Mouse (Mus musculus) frontal cortex, postnatal 14 days (tissue): ENCODE measurements at regions not wholly inside any gene's neighbourhood (a gene's known extent, or its start where the extent isn't known, plus 50 kb on each side); places are given as distances from the start of the nearest gene placed in this dataset.

Source experiments
- DNase-seq, 2 experiments: peaks; one replicate each; pipeline ENCODE4 v3.0.0; 2022; ENCODE audit warnings: low spot score in 2 of 2

DNA sequence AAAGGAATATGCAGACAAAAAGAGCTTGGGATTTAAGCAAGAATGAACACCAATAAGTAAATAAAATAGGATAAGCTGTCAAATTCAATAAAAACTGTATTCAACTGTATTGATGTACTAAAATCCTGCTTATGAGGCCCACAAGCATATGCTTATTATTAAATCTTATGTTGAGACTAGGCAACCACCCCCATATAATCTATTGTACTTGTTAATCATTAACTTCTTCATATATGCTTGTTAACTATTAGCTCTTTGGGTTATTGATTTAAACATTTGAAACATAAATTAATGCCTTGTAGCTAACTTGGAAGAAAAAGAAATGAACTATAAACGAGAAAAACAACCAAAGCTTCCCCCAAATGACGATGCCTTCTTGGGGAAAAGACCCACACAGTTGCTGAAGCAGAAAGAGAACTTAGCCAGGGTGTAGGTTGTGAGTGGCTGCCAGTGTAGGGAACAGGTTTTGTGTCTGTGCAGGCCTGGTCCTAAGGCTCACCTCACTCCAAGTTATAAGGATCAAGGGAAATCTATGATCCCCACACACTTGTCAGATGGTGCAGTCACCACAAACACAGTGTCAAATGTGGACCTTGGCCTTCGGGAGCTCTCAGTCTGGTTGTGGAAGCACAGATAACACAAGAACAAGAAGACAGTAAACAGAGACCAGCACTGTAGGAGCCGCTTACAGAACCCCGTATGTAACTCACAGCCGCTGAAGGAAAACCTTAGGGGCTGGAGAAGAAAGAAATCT is 71.8 kb upstream of the Cited2 start:
- no peak for DNase-seq

DNA sequence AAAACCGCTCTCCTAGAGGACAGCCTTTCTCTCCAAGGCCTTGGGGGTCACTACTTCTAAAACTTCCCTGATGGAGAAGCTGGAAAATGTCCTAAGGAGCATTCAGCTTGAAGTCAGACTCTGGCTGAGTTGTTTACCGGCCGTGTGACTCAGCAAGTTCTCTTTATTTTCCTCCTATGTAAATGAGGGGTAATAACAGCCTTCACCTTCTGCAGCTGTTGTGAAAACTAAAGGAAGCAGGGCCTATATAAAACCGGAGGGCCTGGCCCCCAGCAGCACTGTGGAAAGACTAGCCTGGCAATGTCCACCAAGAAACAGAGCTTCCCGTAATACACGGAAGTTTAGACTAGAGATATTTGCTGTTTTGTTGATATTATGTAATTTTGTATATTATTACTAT is 69.7 kb upstream of the Cited2 start:
- no peak for DNase-seq

GRCm38 (mm10) chr10:17653785-17654184 is 69.2 kb upstream of the Cited2 start:
- DNase-seq: no peak

- DNase-seq: no peak
Observed at GRCm38 (mm10) chr10:17654308-17654858, 68.6 kb upstream of the Cited2 start.

DNA sequence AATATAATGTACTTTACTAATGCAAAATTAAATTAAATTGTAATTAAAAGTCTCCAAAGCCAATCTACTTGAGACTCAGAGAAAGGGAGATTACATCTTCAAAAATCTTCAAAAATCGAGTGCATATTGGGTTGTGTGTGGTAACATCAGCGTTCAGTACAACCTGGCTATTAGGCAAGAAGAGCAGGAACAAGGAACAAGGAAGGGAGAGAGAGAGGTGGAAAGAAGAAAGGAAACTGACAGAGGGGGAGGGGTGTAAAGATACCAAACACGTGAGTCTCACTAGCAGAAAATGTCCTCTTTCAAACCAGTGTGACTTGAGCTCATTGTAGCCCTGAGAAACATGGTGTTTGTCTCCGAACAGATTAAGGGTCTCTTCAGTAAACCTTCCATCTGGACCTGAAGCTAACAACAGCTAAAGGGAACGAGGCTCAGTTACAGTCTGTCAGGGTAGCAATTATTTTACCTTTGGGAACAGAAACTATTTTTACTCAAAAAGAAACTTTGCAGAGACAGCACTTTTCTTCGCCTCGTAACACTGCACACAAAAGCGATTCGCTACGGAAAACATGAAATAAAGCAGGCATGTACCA is 67.5 kb upstream of the Cited2 start:
- DNase-seq: no peak

GRCm38 (mm10) chr10:17656305-17656704 is 66.7 kb upstream of the Cited2 start:
- no peak for DNase-seq

DNA sequence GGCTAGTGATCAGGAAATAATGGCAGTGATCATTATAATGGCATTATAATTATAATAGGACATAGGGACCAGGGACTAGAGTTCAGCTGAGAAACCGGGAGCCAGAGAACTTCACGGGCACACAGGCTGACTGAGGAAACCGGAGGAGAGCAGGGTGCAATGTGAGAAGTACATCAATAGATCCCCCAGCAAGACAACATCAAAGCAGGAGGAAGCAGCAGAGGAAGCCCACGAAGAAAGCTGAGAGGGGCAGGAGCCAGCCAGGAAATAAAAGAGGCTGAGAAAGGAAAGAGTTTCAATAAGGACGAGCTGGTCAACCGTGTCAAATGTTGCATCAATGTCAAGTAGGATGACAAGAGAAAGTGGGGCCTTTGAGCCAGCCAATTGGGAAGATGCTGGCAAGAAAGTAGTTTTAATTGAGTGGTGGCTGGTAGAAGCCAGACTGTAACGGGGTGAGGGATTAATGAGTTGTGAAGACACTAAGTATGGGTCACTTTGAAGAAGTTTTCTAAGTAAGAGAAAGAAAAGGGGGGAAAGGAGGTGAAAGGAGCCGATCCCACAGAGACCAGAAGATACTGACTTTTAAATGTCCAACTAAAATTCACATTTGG is 66.0 kb upstream of the Cited2 start:
- no peak for DNase-seq

DNA sequence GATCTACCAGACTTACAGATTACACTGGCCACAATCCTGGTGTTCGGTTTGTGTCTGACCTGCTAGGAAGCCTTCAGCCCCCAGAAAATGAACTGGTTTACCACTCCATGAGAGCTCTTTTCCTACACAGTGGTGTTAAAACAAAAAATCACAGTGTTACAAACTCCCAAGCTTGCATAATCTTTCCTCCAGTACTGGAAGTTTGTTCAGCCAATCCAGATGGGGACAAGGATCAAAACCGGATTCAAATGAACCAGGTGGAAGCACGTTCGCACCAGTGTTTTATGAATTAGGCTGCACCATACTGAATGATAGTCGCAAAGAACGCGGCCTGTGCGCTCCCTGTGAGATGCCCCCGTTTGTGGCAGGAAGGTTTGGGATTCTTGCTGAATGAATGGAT is 63.4 kb upstream of the Cited2 start:
- DNase-seq: no peak

DNA sequence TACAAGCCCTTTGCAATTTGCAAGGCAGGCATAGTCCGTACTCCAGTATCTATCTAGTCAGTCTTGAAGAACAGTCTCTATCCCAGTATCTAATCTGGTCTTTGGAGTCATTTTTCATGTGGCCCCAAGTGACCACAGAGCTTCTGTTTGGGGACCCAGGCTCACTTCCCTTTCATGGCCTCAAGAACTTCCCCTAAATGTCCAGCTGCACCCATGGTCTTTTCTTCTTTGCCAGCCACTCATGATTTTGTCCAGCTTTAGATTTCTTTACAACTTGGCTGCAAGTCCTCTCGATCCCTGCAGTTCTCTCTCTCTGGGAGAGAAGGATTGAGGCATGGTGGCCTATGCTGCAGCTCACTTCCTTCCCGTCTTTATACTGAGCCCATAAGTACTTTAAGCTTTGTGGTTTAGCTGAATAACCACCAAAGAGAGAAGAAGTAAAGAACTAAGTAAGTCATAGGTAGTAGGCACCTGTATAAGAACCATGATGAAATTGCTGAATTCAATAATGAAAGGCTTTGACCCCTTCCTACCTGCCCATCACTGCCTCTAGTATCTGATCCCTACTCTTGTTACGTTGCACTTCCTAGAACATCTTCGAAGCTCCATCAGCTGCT is 62.1 kb upstream of the Cited2 start:
- DNase-seq: no peak

DNA sequence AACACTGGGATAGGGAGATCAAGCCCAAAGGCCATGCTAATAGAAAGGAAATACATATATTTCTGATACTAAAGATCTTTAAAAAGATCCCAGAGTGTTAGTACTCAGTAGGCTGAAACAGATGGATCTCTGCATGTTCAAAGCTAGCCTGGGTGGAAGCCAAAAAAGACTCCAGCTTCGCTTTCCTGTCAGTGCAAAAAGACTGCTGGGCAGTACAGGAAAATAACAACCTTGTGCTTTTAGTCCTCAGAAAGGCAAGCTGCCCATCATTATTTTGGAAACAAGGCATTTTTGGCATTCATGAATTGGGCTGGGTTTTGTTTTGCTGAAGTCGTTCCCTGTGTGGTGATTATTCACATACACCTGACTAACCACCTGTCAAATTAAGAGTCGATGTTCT is 56.9 kb upstream of the Cited2 start:
- no peak for DNase-seq

- no peak for DNase-seq
Observed at GRCm38 (mm10) chr10:17669401-17669800, 53.6 kb upstream of the Cited2 start.
